In the genomic region with DNA sequence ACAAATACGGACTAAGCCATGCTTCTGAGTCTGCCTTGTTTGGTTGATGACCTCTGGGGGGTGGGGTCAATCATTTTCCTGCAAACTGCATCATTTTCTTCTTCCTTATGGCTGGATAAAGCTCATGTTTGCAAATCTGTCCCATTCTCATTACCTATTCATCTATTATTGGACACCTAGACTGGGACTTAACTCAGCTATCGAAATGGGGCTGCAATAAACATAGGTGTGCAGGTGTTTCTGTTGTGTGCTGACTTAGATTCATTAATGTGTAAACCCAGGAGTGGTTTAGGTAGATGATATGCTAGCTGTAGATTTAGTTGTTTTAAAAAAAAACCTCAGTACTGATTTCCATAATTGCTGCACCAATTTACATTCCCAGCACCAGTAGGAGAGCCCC, we compare ENCODE assay signal across 23 mouse cellular contexts. TPM values are rescaled to one million over a fixed set of nuclear protein-coding genes. Genes with fewer than 3 reads are reported as not detected.
DNase-seq lines count a peak whose midpoint lies in the region; ATAC-seq and TF ChIP-seq lines count a peak whose summit lies in the region.
"Had no signal": no experiment of that assay in that cellular context is flagged by ENCODE, and none has a peak within 500 bp of the region (broad histone marks: within the 10 kb centered on the region; RNA-seq: fewer than 3 reads in every experiment).

No protein-coding gene starts in this region.

- H3K4me1 ChIP-seq in intestine, embryonic 15.5 days (replicated peaks), result peaks cover 7% of the 10 kb centered on the region
- H3K4me1 ChIP-seq in intestine, embryonic 16.5 days (ENCODE audit: control insufficient read depth, insufficient read depth, low read length), result peaks cover 8% of the 10 kb centered on the region; the same call in 1 of the 2 replicates
- no peaks in the 10 kb centered on the region for H3K4me1 ChIP-seq in intestine, postnatal 0 days (replicated peaks; ENCODE audit: control insufficient read depth, insufficient read depth, low read length)
- peaks cover 5% of the 10 kb centered on the region for H3K4me1 ChIP-seq in small intestine, adult 2 months (ENCODE audit: control insufficient read depth, insufficient read depth, insufficient read length, low read length)

- H3K27ac ChIP-seq in intestine, embryonic 15.5 days, result peak overlapping the region; percentile 45
- peak overlapping the region; percentile 89 for H3K27ac ChIP-seq in intestine, embryonic 16.5 days (ENCODE audit: low read length)
- H3K27ac ChIP-seq in intestine, postnatal 0 days (ENCODE audit: low read depth, low read length), result peak overlapping the region; percentile 90
- peak overlapping the region; percentile 94 for H3K27ac ChIP-seq in small intestine, adult 2 months (ENCODE audit: insufficient read depth, low read depth, low read length)

- H3K9ac ChIP-seq in intestine, embryonic 15.5 days, result no peak overlapping the region
- H3K9ac ChIP-seq in intestine, embryonic 16.5 days (ENCODE audit: low read depth, low read length), result no peak overlapping the region
- no peak overlapping the region for H3K9ac ChIP-seq in intestine, postnatal 0 days (ENCODE audit: low read depth, low read length)

- no peak for DNase-seq in kidney, postnatal 10 days
- no peak for DNase-seq in cerebellum, adult 18-20 months
- DNase-seq in testis, postnatal 14 days (ENCODE audit: low spot score), result no peak
- DNase-seq in spleen, postnatal 14 days (ENCODE audit: low spot score in 2 of 2), result no peak
- DNase-seq: adrenal gland, adult 2 months; adrenal gland, adult 8-10 months; adrenal gland, postnatal 10 days; adrenal gland, postnatal 14 days; adrenal gland, postnatal 25 days; adrenal gland, postnatal 36 days; B cell, adult 2 months; cerebellum, adult 11 months; cerebellum, adult 11-12 months had no signal

- H3K27me3 ChIP-seq in intestine, embryonic 15.5 days (replicated peaks), result no peaks in the 10 kb centered on the region
- no peaks in the 10 kb centered on the region for H3K27me3 ChIP-seq in intestine, embryonic 16.5 days (replicated peaks; ENCODE audit: control insufficient read depth, insufficient read depth, low read length)
- H3K27me3 ChIP-seq in intestine, postnatal 0 days (replicated peaks; ENCODE audit: control insufficient read depth, insufficient read depth, low read length), result no peaks in the 10 kb centered on the region
- no peaks in the 10 kb centered on the region for H3K27me3 ChIP-seq in small intestine, adult 2 months (ENCODE audit: control insufficient read depth, insufficient read depth, low read length)
- H3K27me3 ChIP-seq: CH12.LX had no signal

- H3K36me3 ChIP-seq in intestine, embryonic 15.5 days, result no peaks in the 10 kb centered on the region
- no peaks in the 10 kb centered on the region for H3K36me3 ChIP-seq in intestine, embryonic 16.5 days (ENCODE audit: control insufficient read depth, insufficient read depth, low read length)
- H3K36me3 ChIP-seq in intestine, postnatal 0 days (ENCODE audit: control insufficient read depth, insufficient read depth), result no peaks in the 10 kb centered on the region
- H3K36me3 ChIP-seq in small intestine, adult 2 months (ENCODE audit: control insufficient read depth, insufficient read depth, low read length), result no peaks in the 10 kb centered on the region
- H3K36me3 ChIP-seq: G1E had no signal

- no peaks in the 10 kb centered on the region for H3K9me3 ChIP-seq in intestine, embryonic 15.5 days
- H3K9me3 ChIP-seq in intestine, embryonic 16.5 days (ENCODE audit: control insufficient read depth, low read length), result no peaks in the 10 kb centered on the region
- H3K9me3 ChIP-seq in intestine, postnatal 0 days (ENCODE audit: control insufficient read depth), result no peaks in the 10 kb centered on the region
- H3K9me3 ChIP-seq: G1E had no signal

- TF ChIP-seq POLR2A in small intestine, adult 2 months (IDR thresholded peaks at IDR 0.05; ENCODE audit: low read depth, low read length), result no peak

- no peak overlapping the region for H3K4me3 ChIP-seq in intestine, embryonic 15.5 days (replicated peaks)
- peak overlapping the region; percentile 35 for H3K4me3 ChIP-seq in intestine, embryonic 16.5 days (ENCODE audit: low read length)
- 0 out of 2 replicates have a peak overlapping the region, but pooled peaks have one; percentile 21 for H3K4me3 ChIP-seq in intestine, postnatal 0 days (ENCODE audit: low read depth, low read length)
- no peak overlapping the region for H3K4me3 ChIP-seq in small intestine, adult 2 months (ENCODE audit: low read depth, low read length)

- 62% methylated on average over 2 of the region's 2 CpGs for WGBS in intestine, embryonic 15.5 days
- WGBS in intestine, embryonic 16.5 days, result 60% methylated on average over 2 of the region's 2 CpGs
- 41% methylated on average over 2 of the region's 2 CpGs for WGBS in intestine, postnatal 0 days
- 21% methylated on average over 2 of the region's 2 CpGs for WGBS in small intestine, adult 2 months

- TF ChIP-seq CTCF in intestine, postnatal 0 days (IDR thresholded peaks at IDR 0.05; ENCODE audit: low read depth), result no peak
- no peak for TF ChIP-seq CTCF in small intestine, adult 2 months (IDR thresholded peaks at IDR 0.05; ENCODE audit: extremely low read depth, insufficient read length, insufficient replicate concordance, low read depth, low read length)

- H3K4me2 ChIP-seq in intestine, embryonic 15.5 days (replicated peaks), result 0 out of 2 replicates have a peak overlapping the region, but pooled peaks have one; percentile 28
- peak overlapping the region; percentile 33 for H3K4me2 ChIP-seq in intestine, embryonic 16.5 days (ENCODE audit: low read depth, low read length)
- peak overlapping the region; percentile 58 for H3K4me2 ChIP-seq in intestine, postnatal 0 days (replicated peaks; ENCODE audit: low read depth)

- peak; percentile 50 for ATAC-seq in intestine, embryonic 15.5 days
- ATAC-seq in intestine, embryonic 16.5 days, result peak; percentile 52
- peak; percentile 60 for ATAC-seq in intestine, postnatal 0 days
- ATAC-seq: activated CD4-positive, CD25-positive, alpha-beta regulatory T cell, adult 4 months; CD4-positive, CD25-positive, alpha-beta regulatory T cell, adult 4 months; Patski had no signal

RNA-seq across cellular contexts. Expression of gene Slc26a3, which starts 48.9 kb away (rescaled TPM):
- polyA plus RNA-seq in intestine, embryonic 15.5 days (2015; fragmentation: Nextera tagmentation; extraction: Ambion mirVana), result 12.5 and 13.4 TPM in 2 replicates
- polyA plus RNA-seq in intestine, embryonic 16.5 days (2015; fragmentation: Nextera tagmentation; extraction: Ambion mirVana), result 26.7 and 30.0 TPM in 2 replicates
- 61.6 and 75.4 TPM in 2 replicates for polyA plus RNA-seq in intestine, postnatal 0 days (2015; fragmentation: Nextera tagmentation; extraction: Ambion mirVana)
- 18.9 and 20.6 TPM in 2 replicates for polyA plus RNA-seq in small intestine, adult 2 months (2012; rRNA removed)
- polyA plus RNA-seq: adrenal gland, adult 2 months; C2C12; CD4-positive, CD25-positive, alpha-beta regulatory T cell, adult 4 months; G1E; Patski had no signal

RNA-seq across cellular contexts. Expression of gene Cbll1, which starts 59.8 kb away (rescaled TPM):
- polyA plus RNA-seq in intestine, embryonic 15.5 days (2015; fragmentation: Nextera tagmentation; extraction: Ambion mirVana), result 13.9 TPM in 2 replicates
- 10.9 and 12.1 TPM in 2 replicates for polyA plus RNA-seq in intestine, embryonic 16.5 days (2015; fragmentation: Nextera tagmentation; extraction: Ambion mirVana)
- polyA plus RNA-seq in intestine, postnatal 0 days (2015; fragmentation: Nextera tagmentation; extraction: Ambion mirVana), result 9.6 TPM in 2 replicates
- 1.8 and 4.1 TPM in 2 replicates for polyA plus RNA-seq in small intestine, adult 2 months (2012; rRNA removed)

Comparison
In these comparisons a context has a peak if more than half of its experiments do, and no peak if none do; other contexts are left out.
1. H3K4me3 ChIP-seq: peak in intestine, embryonic 16.5 days (single experiment) and intestine, postnatal 0 days (single experiment); none in intestine, embryonic 15.5 days (single experiment) and small intestine, adult 2 months (single experiment).
2. Peak in every context shown above with its lines, with median percentiles within 50 percentile points of each other: ATAC-seq, H3K27ac ChIP-seq and H3K4me2 ChIP-seq.